Mouse (Mus musculus) left cerebral cortex, postnatal 10 days (tissue): ENCODE results near the gene Kcnab2. TPM values are rescaled to one million over a fixed set of nuclear protein-coding genes. Genes with fewer than 3 reads are reported as not detected.

Experiments used
- DNase-seq, 2 experiments: peaks; one replicate each; pipeline ENCODE4 v3.0.0; 2021 to 2022; ENCODE audit warnings: low spot score in 2 of 2, mixed read lengths in 1 of 2; ENCODE audit errors: extremely low spot score in 1 of 2
- intact Hi-C: fragments of 180-260 bp; cut with DNase I; formaldehyde crosslinking; loops from one replicate; pipeline ENCODE4 v1.15.1; 2025
- total RNA-seq, 2 experiments: library from RNA; stranded (reverse); gene quantifications; 2 replicates each; pipeline ENCODE4 v1.2.3; 2021

Gene Kcnab2
- total RNA-seq, result 100 to 1,000 TPM; 123 to 134 TPM

GRCm38 (mm10) chr4:152477466-152478223 is at the start of gene Kcnab2:
Gene Kcnab2 (minus strand): TSS chr4:152477871.
- peak; percentile 99 to 100 for DNase-seq
- intact Hi-C loops, result no loop called here

- intact Hi-C loops, result loop anchor here (10.0 kb wide), 1 partner anchor 1415 kb away; no protein-coding TSS in a partner anchor
- peak; percentile 68 to 70 for DNase-seq
Measured at GRCm38 (mm10) chr4:152520083-152520482, 42.4 kb upstream of the Kcnab2 start.

- no peak for DNase-seq
- intact Hi-C loops, result no loop called here
Measured at GRCm38 (mm10) chr4:152519106-152519505, 41.4 kb upstream of the Kcnab2 start.

DNA sequence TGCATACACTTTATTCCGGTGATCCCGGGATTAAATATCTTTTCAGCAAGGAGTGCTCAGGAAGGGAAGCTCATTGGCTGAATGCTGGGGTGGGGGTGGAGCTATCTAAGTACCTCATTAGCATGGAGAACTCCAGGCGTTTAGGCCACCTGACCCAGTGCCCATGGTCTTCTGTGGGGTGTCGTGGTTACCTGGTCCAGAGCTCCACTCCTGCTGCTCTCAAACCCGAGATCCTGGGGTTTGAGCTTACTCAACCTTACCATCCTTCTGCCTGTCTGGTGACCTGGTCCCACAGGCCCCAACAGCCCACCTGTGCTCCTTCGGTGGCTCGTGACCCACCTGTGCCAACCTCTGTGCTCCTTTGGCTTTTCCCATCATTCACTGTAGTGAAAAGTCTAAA is 37.2 kb upstream of the Kcnab2 start:
- intact Hi-C loops, result no loop called here
- no peak for DNase-seq

DNA sequence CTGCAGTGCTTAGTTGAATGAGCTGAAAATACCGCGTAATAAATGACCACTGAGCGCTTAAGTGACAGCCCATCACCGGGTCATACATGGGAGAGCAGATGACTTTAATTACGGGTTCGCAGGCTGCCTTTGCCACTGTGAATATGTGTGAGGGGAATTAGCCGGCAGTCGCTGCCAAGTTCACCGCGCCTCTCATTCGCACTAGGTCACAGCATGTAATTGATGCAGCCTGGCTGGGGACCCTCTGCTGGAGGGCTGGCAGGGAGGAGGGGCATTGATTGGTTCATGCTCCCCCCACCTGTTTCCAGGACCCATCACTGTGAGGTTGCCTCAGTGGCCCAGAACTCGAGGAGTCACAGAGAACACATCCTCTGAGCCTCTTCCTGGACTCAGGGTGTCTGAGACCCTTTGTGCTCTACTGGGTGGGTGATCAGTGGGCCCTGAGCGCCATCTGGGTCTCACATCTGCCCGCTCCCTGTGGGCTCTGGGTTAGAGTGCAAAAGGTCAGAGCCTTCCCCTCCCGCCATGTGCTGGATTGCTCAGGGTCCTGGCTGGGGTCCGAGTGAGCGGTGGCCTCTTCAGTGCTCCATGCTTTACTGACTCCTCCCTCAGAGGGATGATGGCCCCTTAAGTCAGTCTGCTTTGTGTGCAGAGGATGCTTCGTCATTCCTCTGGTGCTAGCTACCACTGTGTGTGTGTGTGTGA is 34.7 kb upstream of the Kcnab2 start:
- no peak for DNase-seq
- intact Hi-C loops, result no loop called here

DNA sequence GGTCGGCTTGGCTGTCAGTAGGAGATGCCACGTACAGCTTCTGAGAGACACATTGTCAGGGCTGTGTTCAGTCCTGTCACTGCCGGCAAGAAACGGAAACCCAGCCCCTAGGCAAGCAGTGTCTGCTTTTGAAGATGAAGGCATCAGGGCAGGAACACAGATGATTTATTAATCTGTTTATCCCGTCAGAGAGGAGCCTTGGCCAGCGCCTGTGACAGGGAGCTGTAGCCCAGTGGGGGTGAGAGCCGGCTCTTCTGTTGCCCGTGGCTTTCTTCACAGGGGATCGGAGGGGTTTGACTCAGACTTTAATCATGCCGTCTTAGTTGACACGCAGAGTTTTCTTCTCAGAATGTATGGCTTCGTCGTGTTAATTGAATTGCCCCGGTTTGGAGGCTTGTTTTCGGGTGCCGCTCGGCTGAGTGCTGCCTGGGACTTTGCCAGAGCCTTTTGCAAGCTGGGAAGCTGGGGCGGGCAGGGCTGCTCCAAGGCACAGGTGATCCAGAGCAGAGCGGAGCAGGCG is 16.7 kb upstream of the Kcnab2 start:
- intact Hi-C loops, result loop anchor here (10.0 kb wide), 1 partner anchor 150 kb away; no protein-coding TSS in a partner anchor
- no peak for DNase-seq

DNA sequence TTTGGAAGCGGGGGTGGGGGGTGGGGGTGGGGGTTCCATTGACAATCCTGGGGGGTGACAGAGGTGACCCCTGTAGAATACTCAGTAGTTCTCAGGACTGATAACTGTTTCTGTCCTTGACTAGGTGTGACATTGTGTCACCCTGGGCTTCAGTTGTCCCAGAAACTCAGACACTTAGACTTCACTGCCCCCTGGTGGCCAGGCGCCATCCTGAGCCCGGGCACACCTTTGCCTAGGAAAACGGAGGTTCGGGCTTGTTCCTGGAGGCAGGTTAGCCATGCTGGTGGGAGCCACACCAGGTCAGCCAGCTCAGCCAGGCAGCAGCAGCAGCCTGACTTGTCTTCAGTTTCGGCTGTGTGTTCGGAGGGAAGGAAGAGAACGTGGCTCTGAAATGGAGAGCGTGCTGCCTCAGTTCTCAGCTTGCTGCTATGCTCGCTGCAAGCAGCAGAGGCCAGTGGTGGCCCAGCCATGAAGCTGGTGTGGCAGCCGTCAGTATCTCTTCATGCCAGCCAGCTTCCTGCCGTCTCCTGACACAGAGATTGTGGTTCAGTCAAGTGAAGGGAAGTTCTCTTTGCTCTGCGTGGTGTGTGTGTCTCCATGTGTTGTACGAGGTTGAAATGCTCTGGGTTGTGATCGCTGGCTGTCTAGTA is 13.7 kb upstream of the Kcnab2 start:
- DNase-seq, result peak; percentile 49 to 73
- intact Hi-C loops, result loop anchor here (10.0 kb wide), 1 partner anchor 147 kb away; no protein-coding TSS in a partner anchor

DNA sequence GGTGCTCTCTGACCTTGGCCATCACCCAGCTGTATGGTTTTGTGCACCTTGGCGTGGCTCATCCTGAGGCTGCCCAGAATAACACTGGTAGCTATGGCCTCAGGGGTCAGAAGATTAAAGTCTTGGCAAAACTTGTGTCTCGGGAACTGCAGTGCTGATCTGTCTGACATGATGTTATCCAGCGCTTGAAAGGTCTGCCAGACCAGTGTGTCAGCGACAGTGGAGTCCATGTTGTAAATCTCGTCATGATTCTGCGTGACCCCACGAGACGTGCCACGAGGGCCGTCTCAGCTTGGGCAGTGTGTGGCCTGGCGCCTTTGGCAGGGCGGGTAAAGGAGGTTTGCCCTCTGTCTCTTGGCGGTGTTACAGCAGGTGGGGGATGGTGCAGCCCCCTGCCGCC is 12.6 kb upstream of the Kcnab2 start:
- intact Hi-C loops, result loop anchor here (10.0 kb wide), 1 partner anchor 146 kb away; no protein-coding TSS in a partner anchor

GRCm38 (mm10) chr4:152488046-152488445 is 10.4 kb upstream of the Kcnab2 start:
- no peak for DNase-seq
- intact Hi-C loops, result no loop called here

More for the DNA sequence above, 12.6 kb upstream of the Kcnab2 start:
- no peak for DNase-seq

- intact Hi-C loops, result no loop called here
- DNase-seq, result no peak
Measured at GRCm38 (mm10) chr4:152480426-152480825, 2.8 kb upstream of the Kcnab2 start.

- no peak for DNase-seq
- intact Hi-C loops, result no loop called here
Measured at GRCm38 (mm10) chr4:152478224-152478567, 525 bp upstream of the Kcnab2 start.

DNA sequence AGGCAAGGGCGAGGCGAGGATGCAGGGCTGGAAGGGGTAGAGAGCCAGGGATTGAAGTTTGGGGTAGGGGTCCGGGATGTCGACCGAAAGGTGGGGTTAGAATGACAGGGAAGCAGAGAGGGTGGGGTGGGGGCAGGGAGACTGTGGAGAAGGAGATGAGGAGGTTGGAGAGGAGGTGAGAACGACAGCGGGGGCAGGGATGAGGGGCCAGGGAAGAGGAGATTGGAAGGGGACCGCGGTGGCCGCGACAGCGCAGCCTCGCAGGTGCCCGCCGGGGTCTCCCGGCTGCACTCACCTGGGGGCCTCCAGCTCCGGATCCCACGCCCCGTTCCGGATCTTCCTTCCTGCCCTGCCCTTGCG is 585 bp downstream of the Kcnab2 start:
- intact Hi-C loops, result no loop called here

DNA sequence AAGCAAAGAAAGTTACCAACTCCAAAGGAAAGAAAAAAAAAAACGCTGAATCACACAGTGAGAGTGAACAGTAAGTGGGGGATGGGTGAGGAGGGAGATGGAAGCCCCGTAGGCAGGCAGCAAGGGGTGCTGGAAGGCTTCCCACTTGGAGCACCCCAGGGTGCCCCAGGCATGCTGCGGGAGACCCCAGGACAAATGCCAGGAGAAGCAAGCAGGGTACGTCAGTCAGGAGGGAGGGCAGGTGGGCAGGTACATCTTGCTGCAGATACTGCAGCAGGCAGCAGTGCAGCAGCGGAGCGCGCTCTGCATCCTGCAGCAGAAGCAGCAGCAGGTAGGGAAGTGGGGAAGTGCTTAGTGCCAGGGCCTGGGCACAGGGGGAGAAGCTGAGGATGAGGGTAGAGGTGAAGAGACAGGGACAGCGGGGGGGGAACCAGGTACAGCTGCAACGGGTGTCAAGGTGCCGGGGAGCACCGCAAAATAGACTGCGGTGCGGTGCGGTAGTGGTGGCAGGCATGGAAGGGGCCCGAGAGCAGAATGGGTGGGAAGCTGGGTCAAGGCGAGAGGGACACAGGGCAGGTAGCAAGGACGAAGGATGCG is 1.1 kb downstream of the Kcnab2 start, which contains the start of gene Nphp4:
TSS of gene Nphp4 (plus strand) at position 280 of the 597 bp plus-strand sequence.
- peak in 1 of 2 experiments; percentile 61 for DNase-seq
- intact Hi-C loops, result no loop called here

More for the DNA sequence above, 585 bp downstream of the Kcnab2 start:
- DNase-seq, result no peak

DNA sequence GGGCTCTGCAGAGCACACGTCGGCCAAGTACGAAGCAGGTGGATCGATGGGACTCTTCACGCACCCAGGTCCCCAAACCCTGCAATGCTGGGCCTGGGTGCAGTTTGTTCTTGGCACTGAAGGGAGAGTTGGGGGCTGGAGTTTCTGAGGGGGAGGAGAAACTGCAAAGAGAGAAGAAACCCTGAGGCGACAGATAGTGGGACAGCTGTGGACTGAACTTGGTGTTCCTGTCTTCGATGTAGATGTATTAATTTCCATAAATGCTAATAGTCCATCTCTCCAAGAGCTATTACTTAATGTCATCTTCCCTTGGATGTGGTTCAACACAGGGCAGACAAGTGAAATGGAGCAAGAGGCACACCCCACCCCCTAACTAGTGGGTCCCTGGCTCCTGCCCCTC is 1.7 kb downstream of the Kcnab2 start:
- DNase-seq, result no peak
- intact Hi-C loops, result no loop called here

DNA sequence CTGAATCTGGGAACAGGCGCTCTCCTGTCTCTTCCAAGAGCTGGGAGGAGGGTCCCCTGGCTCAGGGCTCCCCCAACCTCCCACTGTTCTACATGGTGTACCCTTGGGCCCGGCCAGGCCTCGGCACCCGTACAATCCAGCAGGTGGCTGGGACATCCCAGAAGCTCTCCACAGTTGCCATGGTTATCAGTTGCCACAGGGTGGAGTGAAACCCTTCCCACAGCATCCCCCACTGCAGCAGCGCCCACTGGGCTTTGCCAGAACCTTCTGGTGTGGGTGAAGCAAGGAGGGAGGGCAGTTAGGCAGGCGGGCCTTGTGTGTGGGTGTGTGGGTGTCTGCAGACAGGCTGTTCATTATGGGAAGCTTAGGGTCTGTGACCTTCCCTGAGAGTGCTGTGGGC is 9.7 kb downstream of the Kcnab2 start:
- intact Hi-C loops, result no loop called here
- peak in 1 of 2 experiments; percentile 41 for DNase-seq

DNA sequence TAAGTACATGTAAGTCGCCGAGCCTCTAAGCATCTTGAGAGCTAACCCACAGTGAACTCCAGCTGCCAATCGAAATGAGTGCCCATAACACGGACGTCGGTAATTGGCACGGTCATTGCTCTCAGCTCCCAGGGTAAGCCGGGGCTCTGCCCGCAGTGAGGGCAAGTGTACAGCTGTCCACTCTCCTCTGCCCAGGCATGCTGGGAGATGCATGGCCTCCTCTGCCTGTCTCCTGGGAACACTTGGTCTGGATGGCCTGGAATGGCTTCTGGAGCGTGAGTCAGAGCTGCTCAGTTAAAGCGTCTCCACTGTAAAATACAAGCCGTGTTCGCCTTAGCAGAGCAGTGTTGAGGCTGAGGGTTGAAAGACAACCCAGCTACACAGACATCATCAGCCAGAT is 11.1 kb downstream of the Kcnab2 start:
- intact Hi-C loops, result no loop called here
- DNase-seq, result no peak

- DNase-seq, result no peak
- intact Hi-C loops, result no loop called here
Measured at GRCm38 (mm10) chr4:152465116-152465515, 12.6 kb downstream of the Kcnab2 start.

DNA sequence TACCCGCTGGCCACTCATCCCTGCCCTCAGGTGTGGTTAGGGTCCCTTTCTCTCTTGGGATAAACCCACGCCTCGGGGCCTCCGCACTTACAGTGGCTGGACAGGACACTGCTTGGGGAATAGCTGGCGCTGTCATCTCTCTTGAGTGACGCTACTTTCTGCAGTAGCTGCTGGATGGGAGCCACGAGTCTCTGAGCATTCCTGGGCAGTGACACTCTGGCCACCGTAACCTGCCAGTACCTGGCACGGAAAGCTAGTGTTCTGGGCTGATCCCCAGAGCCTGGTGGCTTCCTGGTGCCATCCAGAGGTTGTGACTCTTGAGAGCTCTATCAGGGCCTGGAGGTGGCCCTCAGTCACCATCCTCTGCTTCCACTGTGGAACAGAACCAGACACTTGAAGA is 14.5 kb downstream of the Kcnab2 start:
- intact Hi-C loops, result no loop called here
- DNase-seq, result no peak

GRCm38 (mm10) chr4:152462516-152462915 is 15.2 kb downstream of the Kcnab2 start:
- intact Hi-C loops, result no loop called here
- DNase-seq, result no peak
